Mouse (Mus musculus) olfactory bulb, adult 2 months (tissue): ENCODE data around the gene Tecpr2.

Experiments used
- CTCF ChIP-seq: fragments of 200-500 bp; IDR thresholded peaks from 2 replicates; pipeline ENCODE4 v1.5.1; 2012; ENCODE audit warnings: low read depth, mild to moderate bottlenecking, low read length, moderate library complexity; ENCODE audit not compliant: insufficient read depth
- POLR2A ChIP-seq: fragments of 200-500 bp; IDR thresholded peaks from 2 replicates; pipeline ENCODE4 v1.6.1; 2012; ENCODE audit warnings: mild to moderate bottlenecking, low read depth, low read length, moderate library complexity; ENCODE audit not compliant: insufficient read depth

GRCm38 (mm10) chr12:110915761-110916160, 26.7 kb downstream of the Tecpr2 start:
- TF ChIP-seq POLR2A (no peak), CTCF (no peak)
